ENCODE assay signal across 1 mouse cellular context in genomic region chr15:88750677-88751563, GRCm38 (mm10).
TF ChIP-seq lines count a peak whose summit lies in the region.

No protein-coding gene starts in this region.

TF ChIP-seq in CH12.LX, 34 proteins besides CTCF, POLR2A, EP300 and RAD21 (continued from another document):
- TF ChIP-seq KAT2A (IDR thresholded peaks at IDR 0.05; ENCODE audit: insufficient replicate concordance, low read length) (no peak), ETS1 (conservative IDR thresholded peaks at IDR 0.05; ENCODE audit: low read depth, low read length) (no peak), JUND (conservative IDR thresholded peaks at IDR 0.05; ENCODE audit: low read depth, low read length) (no peak), ZC3H11A (IDR thresholded peaks at IDR 0.05; ENCODE audit: low read depth, low read length) (no peak), USF2 (conservative IDR thresholded peaks at IDR 0.05; ENCODE audit: low read depth, low read length) (no peak), CHD2 (IDR thresholded peaks at IDR 0.05; ENCODE audit: low read length) (no peak), PAX5 (IDR thresholded peaks at IDR 0.05; ENCODE audit: low read length) (no peak), E2F4 (IDR thresholded peaks at IDR 0.05; ENCODE audit: insufficient replicate concordance, low read depth, low read length) (0 out of 2 replicates have a peak, but pooled peaks have one; percentile 10), TCF12 (IDR thresholded peaks at IDR 0.05; ENCODE audit: low read depth, low read length) (no peak; the same call in 1 of the 2 replicates), MAFK (IDR thresholded peaks at IDR 0.05; ENCODE audit: insufficient replicate concordance, low read length) (no peak), ZKSCAN1 (IDR thresholded peaks at IDR 0.05; ENCODE audit: borderline replicate concordance, low read depth, low read length) (no peak), USF1 (IDR thresholded peaks at IDR 0.05; ENCODE audit: low read depth, low read length) (no peak), ZNF384 (IDR thresholded peaks at IDR 0.05; ENCODE audit: low read depth, low read length) (no peak), CHD1 (IDR thresholded peaks at IDR 0.05; ENCODE audit: low read depth, low read length) (no peak), MAZ (IDR thresholded peaks at IDR 0.05; ENCODE audit: low read depth, low read length) (no peak), MYC (IDR thresholded peaks at IDR 0.05; ENCODE audit: low read depth, low read length) (peak; percentile 49; the same call in 1 of the 2 replicates), SMC3 (IDR thresholded peaks at IDR 0.05; ENCODE audit: low read depth, low read length) (no peak)
TF ChIP-seq in CH12.LX: peak in this region for 11.
